Mouse (Mus musculus) heart, postnatal 10 days (tissue): ENCODE data around the gene Rps7. TPM values are rescaled to one million over a fixed set of nuclear protein-coding genes. Genes with fewer than 3 reads are reported as not detected.

ENCODE experiments used
- DNase-seq, 2 experiments: peaks; one replicate each; pipeline ENCODE4 v3.0.0; 2021
- intact Hi-C: fragments of 180-260 bp; cut with DNase I; formaldehyde crosslinking; loops from one replicate; pipeline ENCODE4 v1.15.1; 2025
- total RNA-seq, 2 experiments: library from RNA; stranded (reverse); gene quantifications; 2 replicates each; pipeline ENCODE4 v1.2.3; 2021

Gene Rps7
- total RNA-seq, 2 experiments from 2014 or later = 378 to 389 TPM

- DNase-seq = no peak
- intact Hi-C loops = no loop called here
Measured at GRCm38 (mm10) chr12:28621451-28622166, 14.1 kb downstream of the Rps7 start.

DNA sequence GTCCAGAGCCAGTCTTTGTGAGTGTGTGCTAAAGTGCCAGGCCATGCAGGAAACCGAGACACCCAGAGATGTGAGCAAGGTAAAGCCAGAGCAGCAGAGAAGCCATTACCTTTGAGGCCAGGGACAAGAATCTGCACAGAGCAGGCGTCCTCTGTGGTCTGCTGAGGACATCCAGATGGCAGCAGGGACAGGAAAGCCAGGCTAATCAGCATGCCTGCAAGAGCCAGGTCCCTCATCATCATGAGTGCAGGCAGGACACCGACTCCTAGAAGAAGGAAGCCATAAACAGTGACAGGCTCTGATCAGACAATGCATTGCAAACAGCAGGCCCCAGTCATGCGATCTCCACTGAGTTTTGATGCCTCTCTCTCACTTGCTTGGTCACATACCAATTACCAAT, 18.5 kb downstream of the Rps7 start:
- intact Hi-C loops = no loop called here
- DNase-seq = no peak

GRCm38 (mm10) chr12:28614401-28614800, 21.4 kb downstream of the Rps7 start:
- intact Hi-C loops = no loop called here
- DNase-seq = no peak

DNA sequence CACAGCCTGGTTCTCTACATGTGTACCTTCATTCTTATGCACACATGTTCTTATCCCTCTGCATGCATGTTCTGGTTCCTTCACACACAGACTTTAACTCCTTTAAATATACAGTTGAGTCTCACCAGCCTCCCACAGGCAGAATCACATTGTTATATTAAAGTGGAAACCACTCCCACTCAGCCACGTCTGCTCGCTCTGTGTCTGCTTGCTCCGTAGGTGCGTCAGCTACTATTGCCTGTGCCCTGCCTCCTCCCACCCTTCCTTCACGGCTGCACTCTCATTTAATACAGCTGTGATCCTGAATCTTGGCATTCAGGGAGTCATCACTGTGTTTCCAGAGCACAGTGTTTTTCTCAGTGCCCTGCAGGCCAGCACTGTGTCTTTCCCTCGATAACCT, 23.4 kb downstream of the Rps7 start:
- intact Hi-C loops = no loop called here
- DNase-seq = no peak

DNA sequence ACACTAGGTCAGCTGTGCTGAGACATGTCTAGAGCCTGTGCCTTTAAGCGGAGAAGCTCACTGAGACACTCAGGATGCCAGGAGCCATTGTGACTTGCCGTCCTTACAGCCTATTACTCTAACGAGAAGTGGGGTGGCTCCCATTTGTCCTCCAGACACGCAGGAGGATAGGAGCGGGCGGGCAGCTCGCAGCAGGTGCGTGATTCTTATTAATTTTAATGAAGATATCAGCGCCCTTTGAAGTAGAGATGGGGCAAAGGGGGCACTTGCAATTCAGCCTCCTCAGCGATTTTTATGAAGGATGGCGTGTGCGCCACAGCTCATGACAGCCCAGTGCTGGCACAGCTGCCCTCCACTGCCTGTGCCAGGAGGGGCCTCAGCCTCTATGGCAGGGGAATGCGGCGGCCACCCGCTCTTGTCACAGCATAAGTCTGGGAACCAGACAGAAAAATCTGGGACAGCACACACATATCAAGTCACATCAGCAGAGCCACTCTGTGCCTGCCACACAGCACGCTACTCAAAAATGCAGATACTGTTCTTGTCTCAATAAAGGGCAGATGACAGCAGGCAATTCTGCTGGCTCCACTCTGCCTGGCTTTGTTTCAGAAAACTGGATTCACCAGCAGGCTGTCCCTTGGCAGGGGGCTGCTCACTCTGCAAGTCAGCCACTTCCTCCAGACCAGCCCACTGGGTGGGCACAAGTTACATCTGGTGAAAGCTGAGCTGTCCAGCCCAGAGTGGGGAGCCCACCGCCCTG, 28.0 kb downstream of the Rps7 start:
- no peak for DNase-seq
- intact Hi-C loops = no loop called here

- intact Hi-C loops = no loop called here
Measured at GRCm38 (mm10) chr12:28603494-28603893, 32.3 kb downstream of the Rps7 start.

GRCm38 (mm10) chr12:28602259-28602658, 33.5 kb downstream of the Rps7 start:
- DNase-seq = peak; percentile 79 to 84

More at GRCm38 (mm10) chr12:28603494-28603893, 32.3 kb downstream of the Rps7 start:
- DNase-seq = no peak

GRCm38 (mm10) chr12:28598526-28598991, 37.2 kb downstream of the Rps7 start:
- intact Hi-C loops = loop anchor here (10.0 kb wide), 1 partner anchor 526 kb away; no protein-coding TSS in a partner anchor

More at GRCm38 (mm10) chr12:28602259-28602658, 33.5 kb downstream of the Rps7 start:
- intact Hi-C loops = no loop called here

DNA sequence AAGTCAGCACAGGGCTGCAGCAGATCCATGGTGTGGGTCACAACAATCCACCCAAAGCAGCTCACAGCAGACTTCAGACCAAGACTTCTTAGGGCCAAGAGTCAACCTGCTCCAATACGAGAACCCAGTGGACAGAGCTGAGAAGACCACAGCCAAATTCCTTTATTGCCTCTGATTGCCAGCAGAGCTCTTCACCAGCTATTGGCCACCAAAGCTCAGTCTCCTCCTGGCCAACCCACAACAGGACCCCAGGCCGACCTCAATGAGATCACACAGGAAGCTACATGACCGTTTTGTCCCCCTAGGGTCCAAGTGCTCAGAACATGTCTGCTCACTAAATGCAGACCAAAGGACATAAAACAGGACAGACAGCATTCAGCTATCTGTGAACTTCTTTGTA, 37.6 kb downstream of the Rps7 start:
- peak in 1 of 2 experiments; percentile 27 for DNase-seq
- intact Hi-C loops = loop anchor here (10.0 kb wide), 1 partner anchor 527 kb away; no protein-coding TSS in a partner anchor

More at GRCm38 (mm10) chr12:28598526-28598991, 37.2 kb downstream of the Rps7 start:
- no peak for DNase-seq

DNA sequence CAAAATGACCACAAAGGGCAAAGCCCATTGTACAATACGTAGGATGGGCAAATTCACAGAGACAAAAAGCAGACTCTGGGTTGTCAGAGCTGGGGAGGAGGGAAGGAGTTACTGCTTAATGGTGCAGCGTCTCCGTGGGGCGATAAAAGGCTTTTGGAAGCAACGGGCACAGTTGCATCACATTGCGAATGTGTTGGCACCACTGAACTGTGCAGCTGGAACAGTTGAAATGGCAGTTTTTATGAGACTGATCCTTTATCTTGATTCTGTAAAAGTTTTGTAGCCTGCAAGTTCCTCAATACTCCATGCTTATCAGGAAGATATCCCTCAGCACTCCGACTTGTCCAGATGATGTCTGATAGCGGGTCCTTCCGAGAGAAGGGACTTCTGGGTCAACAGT, 38.1 kb downstream of the Rps7 start:
- DNase-seq = peak in 1 of 2 experiments; percentile 15
- intact Hi-C loops = loop anchor here (10.0 kb wide), 1 partner anchor 527 kb away; no protein-coding TSS in a partner anchor

DNA sequence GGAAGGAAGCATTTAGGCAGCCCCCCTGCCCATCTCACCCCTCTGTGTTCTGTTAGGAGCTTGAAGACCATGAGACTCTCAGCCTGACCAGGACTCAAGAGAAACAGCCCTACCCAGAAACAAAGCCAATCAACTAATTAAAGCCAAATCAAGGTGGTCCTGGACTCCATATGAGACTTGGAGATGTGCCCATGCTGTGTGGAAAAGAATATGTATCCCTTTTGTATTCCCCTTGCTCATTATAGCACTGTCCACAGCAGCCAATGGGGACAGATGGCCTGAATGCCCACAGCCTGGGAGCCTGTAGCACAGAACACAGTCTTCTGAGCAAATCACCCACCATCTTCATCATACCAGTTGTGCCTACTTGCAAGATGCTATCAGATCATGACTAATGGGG, 38.9 kb downstream of the Rps7 start:
- intact Hi-C loops = loop anchor here (10.0 kb wide), 1 partner anchor 528 kb away; no protein-coding TSS in a partner anchor
- no peak for DNase-seq

DNA sequence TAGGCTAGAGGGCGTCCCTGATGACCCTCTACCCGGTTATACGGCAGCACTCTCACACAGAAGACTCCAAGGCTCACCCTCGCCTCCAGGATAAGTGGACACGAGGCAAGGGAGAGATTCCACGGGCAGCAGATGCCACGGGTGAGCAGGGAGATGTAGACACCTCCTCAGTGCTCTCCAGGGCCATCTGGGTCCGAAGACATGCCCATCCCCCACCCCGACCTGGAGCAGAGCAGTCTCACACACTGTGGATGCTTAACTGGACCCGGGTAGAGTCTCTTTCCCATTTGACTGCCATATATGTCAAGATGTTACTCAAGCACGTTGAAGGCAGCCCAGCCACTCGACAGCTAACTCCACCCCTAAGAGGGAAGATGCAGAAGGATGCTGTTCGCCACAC, 45.3 kb downstream of the Rps7 start:
- intact Hi-C loops = loop anchor here (10.0 kb wide), 1 partner anchor 534 kb away; no protein-coding TSS in a partner anchor
- DNase-seq = no peak

DNA sequence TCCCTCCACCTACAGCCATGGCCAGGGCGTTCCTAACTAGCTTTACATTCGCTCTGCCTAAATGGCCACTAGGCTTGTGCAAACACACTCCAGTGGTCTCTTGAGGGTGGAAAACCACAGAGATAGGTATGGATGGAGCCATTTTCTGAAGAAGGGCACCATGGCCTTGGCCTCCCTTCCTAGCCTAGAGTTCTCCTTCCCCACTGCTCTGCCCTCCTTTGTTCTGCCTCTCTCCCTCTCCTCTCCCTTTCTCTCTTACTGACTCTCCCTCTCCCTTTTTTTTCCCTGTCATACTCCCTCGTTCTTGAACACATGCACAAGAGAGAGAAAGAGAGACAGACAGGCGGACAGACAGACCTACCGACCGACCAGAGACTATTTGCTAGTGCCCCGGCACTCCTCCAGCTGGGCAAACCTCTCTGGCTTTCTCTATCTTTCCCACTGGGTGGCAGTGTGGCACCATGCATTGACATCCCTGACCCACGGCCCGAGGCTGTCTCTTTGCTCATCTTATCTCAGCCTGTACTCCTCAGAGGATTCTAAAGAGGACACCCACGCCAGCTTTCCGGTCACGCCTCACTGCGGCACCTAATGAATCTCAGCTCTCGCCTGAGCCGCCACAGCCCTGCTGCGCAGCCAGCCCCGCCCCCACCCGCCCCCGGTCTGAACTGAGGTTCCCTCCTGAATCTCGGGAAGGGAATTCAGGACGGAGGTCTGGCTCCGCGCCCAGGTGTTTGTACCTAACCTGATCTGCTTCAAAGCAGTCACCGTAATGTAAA, 46.5 kb downstream of the Rps7 start:
- intact Hi-C loops = loop anchor here (1.0 to 5.0 kb wide), 3 partner anchors 110 to 1294 kb away; no protein-coding TSS in a partner anchor
- peak; percentile 89 to 91 for DNase-seq

- intact Hi-C loops = loop anchor here (2.0 to 5.0 kb wide), 2 partner anchors 111 to 244 kb away; no protein-coding TSS in a partner anchor
- DNase-seq = no peak
Measured at GRCm38 (mm10) chr12:28587949-28588348, 47.8 kb downstream of the Rps7 start.

DNA sequence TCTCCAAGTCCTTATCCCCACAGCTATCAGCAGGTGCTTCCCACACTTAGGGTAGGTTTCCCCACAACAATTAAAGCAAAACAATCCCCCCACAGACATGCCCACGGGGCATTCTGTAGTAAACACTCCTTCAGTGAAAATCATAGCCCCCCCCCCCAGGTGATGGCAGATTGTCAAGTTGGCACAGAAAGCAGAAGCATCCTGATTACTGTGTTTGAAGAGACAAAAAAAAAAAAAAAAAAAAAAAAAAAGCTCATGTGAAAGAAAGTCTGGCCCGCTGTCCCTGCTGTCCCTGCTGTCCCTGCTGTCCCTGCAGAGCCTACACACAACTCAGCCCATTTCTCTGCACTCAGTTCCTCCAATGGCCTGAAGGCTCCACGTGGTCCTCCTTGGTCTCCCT, 51.7 kb downstream of the Rps7 start:
- DNase-seq = no peak
- intact Hi-C loops = no loop called here

- intact Hi-C loops = no loop called here
Measured at GRCm38 (mm10) chr12:28582423-28582822, 53.3 kb downstream of the Rps7 start, which contains the start of gene Allc. Allc (minus strand) TSS chr12:28582523.

More at GRCm38 (mm10) chr12:28582423-28582822, 53.3 kb downstream of the Rps7 start, which contains the start of gene Allc:
- DNase-seq = no peak
